Mouse (Mus musculus): ENCODE measurements around the gene Cabp1. TPM values are rescaled to one million over a fixed set of nuclear protein-coding genes. Genes with fewer than 3 reads are reported as not detected.

The Cabp1 gene
- total and polyA plus RNA-seq, 2 experiments from 2014 or later, result 12.6 to 28.1 TPM

DNA sequence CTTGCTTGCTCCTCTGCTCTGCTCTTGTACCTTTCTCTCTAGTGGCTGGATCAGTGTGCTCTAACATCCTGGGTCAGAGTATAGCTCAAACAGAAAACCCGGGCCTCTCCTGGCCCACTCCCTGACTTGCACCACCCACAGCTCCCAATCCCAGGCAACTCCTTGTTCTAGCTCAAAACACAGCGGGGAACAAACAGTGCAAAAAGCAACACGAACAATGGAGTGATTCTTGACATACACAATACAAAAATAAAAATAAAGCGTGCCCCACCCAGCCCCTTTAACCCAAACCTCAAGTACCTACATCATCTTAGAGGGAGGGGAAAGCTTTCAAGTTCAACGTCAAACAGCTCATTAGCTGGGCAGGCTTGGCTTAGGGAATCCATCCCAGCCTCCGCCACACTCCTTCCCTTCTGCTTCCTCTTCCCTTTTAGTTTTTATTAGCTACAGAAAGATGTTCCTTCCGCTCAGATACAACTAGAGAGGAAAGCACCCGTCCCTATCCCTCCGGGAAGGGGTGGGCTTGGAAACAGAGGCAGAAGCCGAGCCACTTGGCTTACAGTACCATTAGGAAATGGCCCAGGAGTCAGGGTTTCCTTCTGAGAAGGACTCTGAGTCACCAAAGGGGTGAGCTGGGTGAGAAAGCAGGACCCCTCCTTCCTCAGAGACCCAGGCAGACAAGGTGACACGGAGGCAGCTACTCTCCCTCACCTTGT lies 48.8 kb downstream of the Cabp1 start:
- Histone ChIP-seq H3K9ac (no peak overlapping the region), H3K36me3 (ENCODE audit: insufficient read depth) (peaks cover 43% of the 10 kb centered on the region), H3K27ac (ENCODE audit: low read depth, low read length) (no peak overlapping the region), H3K9me3 (ENCODE audit: low read length) (no peaks in the 10 kb centered on the region), H3K27me3 (ENCODE audit: insufficient read depth, low read length) (no peaks in the 10 kb centered on the region), H3K4me3 (ENCODE audit: low read depth, low read length) (no peak overlapping the region), H3K4me1 (ENCODE audit: insufficient read depth) (no peaks in the 10 kb centered on the region), H3K4me2 (ENCODE audit: low read depth) (no peak overlapping the region)
- ATAC-seq, result no peak
- no peak for DNase-seq
- no peak for TF ChIP-seq CTCF (IDR thresholded peaks at IDR 0.05; ENCODE audit: low read depth)
- 72% methylated on average over 11 of the region's 11 CpGs for WGBS

DNA sequence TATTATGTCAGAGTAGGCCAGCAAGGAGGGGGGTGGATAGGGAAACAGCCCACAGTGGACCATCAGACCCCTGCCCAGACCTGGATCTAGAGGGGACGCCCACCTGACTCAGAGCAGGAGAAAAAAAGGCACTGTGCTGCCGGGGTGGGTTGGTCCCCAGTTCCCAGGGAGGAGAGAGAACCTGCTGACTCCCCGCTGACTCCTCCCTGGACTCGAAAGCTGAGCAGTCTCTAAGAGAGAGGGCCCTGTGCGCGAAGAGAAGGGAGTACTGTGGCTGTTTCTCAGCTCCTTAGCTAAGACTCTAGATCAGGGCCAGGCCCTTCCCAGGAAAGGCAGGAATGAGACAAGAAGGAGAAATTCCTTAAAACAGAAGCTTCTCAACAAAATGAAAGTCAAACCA lies 49.7 kb downstream of the Cabp1 start:
- TF ChIP-seq CTCF (IDR thresholded peaks at IDR 0.05; ENCODE audit: low read depth), result no peak

DNA sequence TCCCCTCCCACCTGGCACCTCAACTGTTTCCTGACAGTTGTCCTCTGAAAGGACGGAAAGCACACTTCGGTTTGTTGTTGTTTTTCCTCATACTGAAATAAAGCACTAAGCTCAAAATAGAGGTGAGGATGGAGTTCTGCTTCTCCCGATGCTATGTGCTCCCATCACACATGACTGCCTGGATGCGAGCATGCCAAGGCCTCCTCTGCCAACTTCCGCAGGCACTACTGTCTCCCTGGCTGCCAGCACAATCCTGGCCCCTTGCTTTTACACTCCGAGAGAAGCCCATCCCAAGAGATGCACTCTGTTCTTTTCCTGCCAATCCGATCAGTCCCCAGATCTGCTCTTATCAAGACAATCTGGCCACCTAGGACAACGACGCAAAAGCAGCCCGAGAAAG lies 50.6 kb downstream of the Cabp1 start:
- Histone ChIP-seq H3K36me3 (ENCODE audit: insufficient read depth) (peaks cover 26% of the 10 kb centered on the region), H3K4me1 (ENCODE audit: insufficient read depth) (no peaks in the 10 kb centered on the region), H3K9ac (no peak overlapping the region), H3K4me3 (ENCODE audit: low read depth, low read length) (no peak overlapping the region), H3K27me3 (ENCODE audit: insufficient read depth, low read length) (no peaks in the 10 kb centered on the region), H3K4me2 (ENCODE audit: low read depth) (no peak overlapping the region), H3K27ac (ENCODE audit: low read depth, low read length) (no peak overlapping the region), H3K9me3 (ENCODE audit: low read length) (no peaks in the 10 kb centered on the region)
- WGBS, result 42% methylated on average over 10 of the region's 10 CpGs
- TF ChIP-seq CTCF (IDR thresholded peaks at IDR 0.05; ENCODE audit: low read depth), result no peak
- ATAC-seq (peak; percentile 91), DNase-seq (peak; percentile 82)

More for the DNA sequence above, 49.7 kb downstream of the Cabp1 start:
- DNase-seq (no peak), ATAC-seq (no peak)
- no peaks in the 10 kb centered on the region for H3K27me3 ChIP-seq (ENCODE audit: insufficient read depth, low read length)
- H3K9ac ChIP-seq, result no peak overlapping the region
- H3K27ac ChIP-seq (ENCODE audit: low read depth, low read length), result no peak overlapping the region
- WGBS, result 74% methylated on average over 6 of the region's 6 CpGs
- H3K4me3 ChIP-seq (ENCODE audit: low read depth, low read length), result no peak overlapping the region
- no peak overlapping the region for H3K4me2 ChIP-seq (ENCODE audit: low read depth)
- H3K36me3 ChIP-seq (ENCODE audit: insufficient read depth), result peaks cover 33% of the 10 kb centered on the region
- H3K9me3 ChIP-seq (ENCODE audit: low read length), result no peaks in the 10 kb centered on the region
- no peaks in the 10 kb centered on the region for H3K4me1 ChIP-seq (ENCODE audit: insufficient read depth)

DNA sequence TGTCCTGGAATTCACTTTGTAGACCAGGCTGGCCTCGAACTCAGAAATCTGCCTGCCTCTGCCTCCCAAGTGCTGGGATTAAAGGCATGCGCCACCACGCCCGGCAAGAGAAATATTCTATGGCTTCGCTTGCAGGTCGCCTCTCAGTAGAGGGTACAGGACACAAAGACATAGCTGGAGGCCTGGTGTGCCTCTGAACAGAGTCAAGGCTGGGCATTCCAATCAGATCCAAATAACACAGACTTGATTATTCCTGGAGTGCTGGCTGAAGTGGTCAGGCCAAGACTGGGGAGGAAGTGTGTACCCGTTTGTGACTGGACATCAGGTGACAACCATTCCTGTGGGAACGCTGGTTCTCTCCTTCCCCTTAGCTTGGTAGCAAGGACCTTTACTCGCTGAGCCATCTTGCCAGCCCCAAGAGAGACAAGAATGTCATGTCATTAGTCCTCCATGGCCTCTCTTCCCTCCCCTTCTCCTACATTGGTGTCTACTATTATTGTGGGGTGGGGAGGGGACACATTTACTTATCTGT lies 51.9 kb downstream of the Cabp1 start:
- TF ChIP-seq CTCF (IDR thresholded peaks at IDR 0.05; ENCODE audit: low read depth), result no peak
- Histone ChIP-seq H3K4me1 (ENCODE audit: insufficient read depth) (no peaks in the 10 kb centered on the region), H3K4me2 (ENCODE audit: low read depth) (no peak overlapping the region), H3K36me3 (ENCODE audit: insufficient read depth) (peaks cover 15% of the 10 kb centered on the region; the same call in 1 of the 2 replicates), H3K9me3 (ENCODE audit: low read length) (no peaks in the 10 kb centered on the region), H3K27ac (ENCODE audit: low read depth, low read length) (no peak overlapping the region), H3K9ac (no peak overlapping the region), H3K4me3 (ENCODE audit: low read depth, low read length) (no peak overlapping the region), H3K27me3 (ENCODE audit: insufficient read depth, low read length) (no peaks in the 10 kb centered on the region)
- 89% methylated on average over 9 of the region's 9 CpGs for WGBS
- DNase-seq, result no peak
- ATAC-seq, result no peak

DNA sequence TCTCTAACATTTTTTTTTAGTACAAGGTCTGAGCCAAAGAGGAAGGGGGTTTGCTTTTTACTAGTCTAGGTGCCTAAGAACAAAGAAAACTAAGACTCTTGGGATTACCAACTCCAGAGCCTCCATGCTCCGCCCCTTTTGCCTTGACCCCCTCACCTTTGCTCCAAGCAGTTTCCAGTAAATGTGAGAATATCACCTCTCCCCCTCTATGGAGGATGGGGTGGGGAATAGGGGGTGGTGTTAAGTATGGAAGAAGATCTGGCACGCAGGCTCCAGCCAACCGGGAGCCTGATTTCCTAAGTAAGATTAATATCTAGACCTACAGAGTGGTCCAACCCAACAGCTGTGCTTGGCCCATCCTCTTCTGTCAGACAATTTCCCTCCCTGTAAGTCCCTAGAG lies 53.5 kb downstream of the Cabp1 start:
- H3K27ac ChIP-seq (ENCODE audit: low read depth, low read length), result no peak overlapping the region
- no peak overlapping the region for H3K4me3 ChIP-seq (ENCODE audit: low read depth, low read length)
- ATAC-seq (no peak), DNase-seq (no peak)
- no peaks in the 10 kb centered on the region for H3K9me3 ChIP-seq (ENCODE audit: low read length)
- H3K9ac ChIP-seq, result no peak overlapping the region
- no peak overlapping the region for H3K4me2 ChIP-seq (ENCODE audit: low read depth)
- no peaks in the 10 kb centered on the region for H3K4me1 ChIP-seq (ENCODE audit: insufficient read depth)
- WGBS, result 78% methylated on average over 3 of the region's 3 CpGs
- 0 out of 2 replicates have a peak, but pooled peaks cover 2% of the 10 kb centered on the region for H3K36me3 ChIP-seq (ENCODE audit: insufficient read depth)
- no peak for TF ChIP-seq CTCF (IDR thresholded peaks at IDR 0.05; ENCODE audit: low read depth)
- no peaks in the 10 kb centered on the region for H3K27me3 ChIP-seq (ENCODE audit: insufficient read depth, low read length)

DNA sequence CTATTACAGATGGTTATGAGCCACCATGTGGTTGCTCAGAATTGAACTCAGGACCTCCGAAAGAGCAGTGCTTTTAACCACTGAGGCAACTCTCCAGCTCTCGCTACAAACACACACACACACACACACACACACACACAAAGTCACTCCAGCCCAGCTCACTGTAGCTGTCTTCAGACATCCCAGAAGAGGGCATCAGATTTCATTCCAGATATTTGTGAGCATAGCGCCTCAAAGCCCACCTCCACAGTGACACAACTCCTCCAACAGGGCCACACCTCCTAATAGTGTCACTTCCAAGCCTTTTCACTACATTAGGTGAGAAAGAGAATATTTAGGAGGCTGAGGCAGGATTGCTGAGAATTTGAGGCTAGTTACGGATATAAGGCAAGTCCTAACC lies 55.1 kb downstream of the Cabp1 start:
- no peaks in the 10 kb centered on the region for H3K27me3 ChIP-seq (ENCODE audit: insufficient read depth, low read length)
- H3K9ac ChIP-seq, result no peak overlapping the region
- no peak for TF ChIP-seq CTCF (IDR thresholded peaks at IDR 0.05; ENCODE audit: low read depth)
- no peak overlapping the region for H3K4me3 ChIP-seq (ENCODE audit: low read depth, low read length)
- WGBS, result 69% methylated on average over 4 of the region's 4 CpGs
- no peaks in the 10 kb centered on the region for H3K36me3 ChIP-seq (ENCODE audit: insufficient read depth)
- ATAC-seq (no peak), DNase-seq (no peak)
- no peaks in the 10 kb centered on the region for H3K9me3 ChIP-seq (ENCODE audit: low read length)
- no peak overlapping the region for H3K4me2 ChIP-seq (ENCODE audit: low read depth)
- H3K4me1 ChIP-seq (ENCODE audit: insufficient read depth), result peaks cover 1% of the 10 kb centered on the region; the same call in 1 of the 2 replicates
- H3K27ac ChIP-seq (ENCODE audit: low read depth, low read length), result no peak overlapping the region
